Mouse (Mus musculus) kidney, embryonic 15.5 days (tissue): ENCODE data around the gene Kirrel2. TPM values are rescaled to one million over a fixed set of nuclear protein-coding genes. Genes with fewer than 3 reads are reported as not detected.

Experiments
- ATAC-seq: fragments of 200-750 bp; cut with Nextera tagmentation; replicated peaks from 2 replicates; pipeline ENCODE4 v1.8.0; 2017; ENCODE audit warnings: moderate TSS enrichment; ENCODE audit not compliant: low FRiP score
- H3K27ac ChIP-seq: fragments of 300-500 bp; sonication (generic); 2 replicates; pipeline ENCODE4 v1.5.1; 2015; ENCODE audit warnings: mild to moderate bottlenecking, inconsistent platforms
- H3K27me3 ChIP-seq: fragments of 300-500 bp; sonication (generic); 2 replicates; pipeline ENCODE4 v1.6.1; 2015; ENCODE audit warnings: inconsistent platforms
- H3K36me3 ChIP-seq: fragments of 300-500 bp; sonication (generic); 2 replicates; pipeline ENCODE4 v1.6.1; 2015; ENCODE audit warnings: inconsistent platforms
- H3K4me1 ChIP-seq: fragments of 300-500 bp; sonication (generic); 2 replicates; pipeline ENCODE4 v1.6.1; 2015; ENCODE audit warnings: inconsistent platforms
- H3K4me2 ChIP-seq: fragments of 300-500 bp; sonication (generic); 2 replicates; pipeline ENCODE4 v1.6.1; 2015; ENCODE audit warnings: moderate library complexity, mild to moderate bottlenecking, inconsistent platforms
- H3K4me3 ChIP-seq: fragments of 300-500 bp; sonication (generic); replicated peaks from 2 replicates; pipeline ENCODE4 v1.5.1; 2015; ENCODE audit warnings: mild to moderate bottlenecking, inconsistent platforms
- H3K9ac ChIP-seq: fragments of 300-500 bp; sonication (generic); 2 replicates; pipeline ENCODE4 v1.6.1; 2015; ENCODE audit warnings: mild to moderate bottlenecking, inconsistent platforms
- H3K9me3 ChIP-seq: fragments of 300-500 bp; sonication (generic); replicated peaks from 2 replicates; pipeline ENCODE4 v1.6.1; 2016; ENCODE audit warnings: inconsistent platforms
- WGBS: fragments of 180-500 bp; shearing (Covaris S2); methylation state at CpG from one replicate; pipeline ENCODE4 v1.1.7; 2015; ENCODE audit warnings: mixed read lengths; 5-methylcytosine and 5-hydroxymethylcytosine counted together
- polyA plus RNA-seq: library from polyadenylated mRNA; unstranded; fragments of >200 nt; fragmentation: Nextera tagmentation; extraction: Ambion mirVana; gene quantifications from 2 replicates; pipeline ENCODE4 v1.2.1, GENCODE M21; 2015

Kirrel2 gene
- polyA plus RNA-seq, 1 experiment from 2014 or later, result 0.77 TPM

DNA sequence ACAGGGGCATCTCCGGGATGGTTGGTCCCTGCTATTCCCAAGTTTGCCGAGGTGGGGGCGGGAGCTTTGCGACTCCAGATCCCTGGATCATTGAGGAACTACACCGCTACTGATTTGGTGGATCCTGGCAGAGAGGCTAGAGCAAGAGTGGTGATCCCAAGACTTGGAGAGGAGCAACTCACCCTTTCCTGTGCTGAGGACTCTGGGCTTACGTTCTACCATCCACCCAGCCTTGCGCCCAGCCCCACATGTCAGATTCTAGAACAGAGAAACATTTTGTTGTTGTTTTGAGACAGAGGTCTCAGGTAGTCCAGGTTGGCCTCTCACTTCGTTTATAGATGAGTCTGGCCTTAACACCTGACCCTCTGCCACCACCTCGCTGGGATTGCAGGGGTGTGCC, 34.9 kb downstream of the Kirrel2 start:
- 10% methylated on average over 9 of the region's 9 CpGs for WGBS
- peaks cover 6% of the 10 kb centered on the region; the same call in 1 of the 2 replicates for H3K9me3 ChIP-seq
- H3K27ac ChIP-seq, result peak overlapping the region; percentile 74
- H3K4me2 ChIP-seq, result peak overlapping the region; percentile 97
- 0 out of 2 replicates have a peak, but pooled peaks cover 9% of the 10 kb centered on the region for H3K27me3 ChIP-seq
- peaks cover 24% of the 10 kb centered on the region for H3K4me1 ChIP-seq
- peak overlapping the region; percentile 64 for H3K4me3 ChIP-seq
- H3K36me3 ChIP-seq, result peaks cover 15% of the 10 kb centered on the region
- peak; percentile 41 for ATAC-seq
- H3K9ac ChIP-seq, result peak overlapping the region; percentile 57

DNA sequence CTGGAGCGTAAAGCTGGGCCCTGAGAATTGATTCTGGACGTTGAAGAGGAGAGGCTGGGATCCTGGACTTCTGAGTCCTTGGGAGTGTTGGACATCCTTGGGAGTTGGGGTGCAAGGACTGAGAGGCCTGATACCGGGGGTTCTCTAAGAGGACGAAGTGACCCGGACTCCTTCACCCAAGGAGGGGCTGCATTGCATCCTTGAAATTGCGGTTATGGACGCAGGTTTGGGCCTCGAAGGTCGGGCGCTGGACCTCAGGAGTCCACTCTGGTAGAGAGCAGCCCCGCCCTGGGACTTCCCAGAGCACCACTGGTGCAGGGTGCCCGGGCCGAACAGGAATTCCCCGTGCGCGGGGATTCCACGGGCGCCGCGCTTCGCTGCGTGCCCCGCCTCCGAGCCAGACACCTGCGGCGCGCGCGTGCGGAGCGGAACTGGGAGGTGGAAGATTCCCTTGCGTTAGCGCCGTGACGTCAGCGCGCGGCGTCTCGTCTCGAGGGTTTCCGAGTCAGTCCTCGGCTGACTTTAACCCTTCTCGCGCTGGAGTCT, 35.5 kb downstream of the Kirrel2 start:
- WGBS, result under 1% methylated on average over 45 of the region's 45 CpGs
- Histone ChIP-seq H3K27ac (peak overlapping the region; percentile 74), H3K9ac (peak overlapping the region; percentile 57), H3K4me2 (peak overlapping the region; percentile 97), H3K4me1 (peaks cover 24% of the 10 kb centered on the region), H3K4me3 (peak overlapping the region; percentile 64), H3K27me3 (0 out of 2 replicates have a peak, but pooled peaks cover 9% of the 10 kb centered on the region), H3K36me3 (peaks cover 13% of the 10 kb centered on the region), H3K9me3 (peaks cover 6% of the 10 kb centered on the region; the same call in 1 of the 2 replicates)
- ATAC-seq, result peak; percentile 78

GRCm38 (mm10) chr7:30421175-30421889, 36.2 kb downstream of the Kirrel2 start, which contains the start of gene Nfkbid:
TSS of gene Nfkbid (plus strand) at chr7:30421732.
- peak within 1 kb of the TSS; percentile 74 for H3K27ac ChIP-seq
- 0 out of 2 replicates have a peak, but pooled peaks cover 9% of the 10 kb centered on the region for H3K27me3 ChIP-seq
- H3K9me3 ChIP-seq, result peaks cover 6% of the 10 kb centered on the region; the same call in 1 of the 2 replicates
- peaks cover 12% of the 10 kb centered on the region; the same call in 1 of the 2 replicates for H3K36me3 ChIP-seq
- 11% methylated on average over 31 of the region's 31 CpGs for WGBS
- H3K9ac ChIP-seq, result peak within 1 kb of the TSS; percentile 57
- H3K4me3 ChIP-seq, result peak within 1 kb of the TSS; percentile 64
- ATAC-seq, result peak; percentile 34
- H3K4me1 ChIP-seq, result peaks cover 24% of the 10 kb centered on the region
- H3K4me2 ChIP-seq, result peak within 1 kb of the TSS; percentile 97

DNA sequence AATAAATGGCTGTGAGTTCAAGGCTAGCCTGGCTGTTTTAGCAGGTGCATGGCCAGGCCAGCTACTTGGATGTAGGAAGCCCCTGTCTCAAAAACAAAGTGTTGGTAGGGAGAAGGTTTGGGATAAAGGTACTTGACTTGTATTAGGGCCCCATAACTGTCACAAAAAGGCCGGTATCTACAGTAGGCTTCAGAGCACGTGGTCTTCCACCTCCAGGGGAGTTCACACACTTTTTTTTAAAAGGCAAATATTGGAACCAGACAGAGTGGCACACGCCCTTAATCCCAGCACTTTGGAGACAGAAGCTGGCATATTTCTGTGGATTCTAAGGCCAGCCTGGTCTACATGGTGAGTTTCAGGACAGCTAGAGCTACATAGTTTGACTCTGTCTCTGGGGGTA, 36.8 kb downstream of the Kirrel2 start:
- H3K27ac ChIP-seq, result no peak overlapping the region
- H3K4me3 ChIP-seq, result no peak overlapping the region
- 86% methylated on average over 3 of the region's 3 CpGs for WGBS
- 0 out of 2 replicates have a peak, but pooled peaks cover 9% of the 10 kb centered on the region for H3K27me3 ChIP-seq
- peaks cover 24% of the 10 kb centered on the region for H3K4me1 ChIP-seq
- peaks cover 6% of the 10 kb centered on the region; the same call in 1 of the 2 replicates for H3K36me3 ChIP-seq
- no peak overlapping the region for H3K9ac ChIP-seq
- no peak overlapping the region for H3K4me2 ChIP-seq
- H3K9me3 ChIP-seq, result peaks cover 6% of the 10 kb centered on the region; the same call in 1 of the 2 replicates
- no peak for ATAC-seq

DNA sequence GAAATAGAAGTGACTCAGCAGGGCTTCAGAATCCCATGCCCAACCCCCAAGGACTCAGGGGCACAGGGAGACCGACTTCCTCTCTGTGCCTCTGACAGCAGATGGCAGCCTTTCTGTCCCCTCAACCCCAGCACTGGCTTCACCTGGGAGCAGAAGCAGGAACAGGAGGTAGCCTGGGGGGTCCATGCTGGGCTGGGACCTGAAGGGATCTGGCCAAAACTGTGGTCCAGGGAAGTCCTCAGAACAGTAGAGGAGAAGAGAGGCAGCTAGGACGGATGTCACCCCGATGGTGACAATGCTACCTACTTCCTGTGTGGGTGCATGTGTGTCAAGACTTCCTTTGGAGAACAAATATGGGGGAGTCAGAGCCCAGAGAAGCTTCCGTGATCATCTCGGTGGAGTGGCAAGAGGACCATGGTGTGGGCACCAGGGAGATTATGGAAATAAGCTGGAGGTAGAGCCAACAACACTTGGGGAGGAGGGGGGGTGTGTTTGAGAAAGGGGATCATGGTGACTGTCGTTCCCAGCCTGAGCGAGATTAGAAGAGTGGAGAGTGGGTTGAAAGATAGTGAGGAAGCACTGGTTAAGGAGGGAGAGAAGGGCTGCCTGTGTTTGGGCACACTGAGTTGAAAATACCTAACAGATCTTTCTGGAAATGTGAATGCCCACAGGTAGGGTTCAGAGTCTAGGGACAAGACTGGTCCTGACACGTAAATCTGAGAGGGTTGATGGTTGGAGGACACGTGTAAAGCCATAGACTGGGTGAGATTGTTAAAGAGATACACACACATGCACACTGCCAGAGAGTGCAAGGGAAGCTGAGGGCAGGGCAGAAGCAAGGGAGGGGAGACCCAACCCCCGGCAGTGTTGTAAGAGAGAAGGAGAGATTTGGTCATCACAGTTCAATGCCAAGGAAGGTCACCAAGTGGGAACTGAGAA, 37.7 kb downstream of the Kirrel2 start, which contains the start of gene Hcst:
Hcst (minus strand) TSS at position 294 of the 939 bp plus-strand sequence.
- ATAC-seq, result no peak
- WGBS, result 68% methylated on average over 10 of the region's 10 CpGs
- Histone ChIP-seq H3K4me1 (peaks cover 24% of the 10 kb centered on the region), H3K36me3 (no peaks in the 10 kb centered on the region), H3K27ac (no peak within 1 kb of the TSS), H3K27me3 (0 out of 2 replicates have a peak, but pooled peaks cover 9% of the 10 kb centered on the region), H3K9me3 (peaks cover 6% of the 10 kb centered on the region; the same call in 1 of the 2 replicates), H3K4me2 (no peak within 1 kb of the TSS), H3K9ac (no peak within 1 kb of the TSS), H3K4me3 (no peak within 1 kb of the TSS)

GRCm38 (mm10) chr7:30417856-30418255, 39.6 kb downstream of the Kirrel2 start:
- H3K36me3 ChIP-seq, result no peaks in the 10 kb centered on the region
- peaks cover 6% of the 10 kb centered on the region; the same call in 1 of the 2 replicates for H3K9me3 ChIP-seq
- ATAC-seq, result no peak
- H3K4me2 ChIP-seq, result no peak overlapping the region
- no peak overlapping the region for H3K9ac ChIP-seq
- WGBS, result 82% methylated on average over 9 of the region's 9 CpGs
- H3K27ac ChIP-seq, result no peak overlapping the region
- 0 out of 2 replicates have a peak, but pooled peaks cover 9% of the 10 kb centered on the region for H3K27me3 ChIP-seq
- H3K4me3 ChIP-seq, result no peak overlapping the region
- H3K4me1 ChIP-seq, result peaks cover 17% of the 10 kb centered on the region

GRCm38 (mm10) chr7:30413596-30413995, 43.9 kb downstream of the Kirrel2 start, which contains the start of gene Tyrobp:
TSS of gene Tyrobp (plus strand) at chr7:30413760.
- Histone ChIP-seq H3K9ac (no peak within 1 kb of the TSS), H3K9me3 (no peaks in the 10 kb centered on the region), H3K27me3 (0 out of 2 replicates have a peak, but pooled peaks cover 4% of the 10 kb centered on the region), H3K36me3 (no peaks in the 10 kb centered on the region), H3K4me1 (no peaks in the 10 kb centered on the region), H3K27ac (no peak within 1 kb of the TSS; the same call in 1 of the 2 replicates), H3K4me3 (no peak within 1 kb of the TSS), H3K4me2 (no peak within 1 kb of the TSS)
- no peak for ATAC-seq
- 68% methylated on average over 5 of the region's 5 CpGs for WGBS

- no peaks in the 10 kb centered on the region for H3K9me3 ChIP-seq
- H3K36me3 ChIP-seq, result no peaks in the 10 kb centered on the region
- no peak for ATAC-seq
- H3K9ac ChIP-seq, result no peak overlapping the region
- H3K4me1 ChIP-seq, result no peaks in the 10 kb centered on the region
- no peak overlapping the region; the same call in 1 of the 2 replicates for H3K27ac ChIP-seq
- no peak overlapping the region for H3K4me2 ChIP-seq
- H3K27me3 ChIP-seq, result 0 out of 2 replicates have a peak, but pooled peaks cover 4% of the 10 kb centered on the region
- 42% methylated on average over 4 of the region's 4 CpGs for WGBS
- H3K4me3 ChIP-seq, result no peak overlapping the region
Measured at GRCm38 (mm10) chr7:30412735-30413147, 44.7 kb downstream of the Kirrel2 start.

GRCm38 (mm10) chr7:30411023-30411422, 46.5 kb downstream of the Kirrel2 start:
- Histone ChIP-seq H3K4me2 (no peak overlapping the region), H3K4me1 (no peaks in the 10 kb centered on the region), H3K27me3 (0 out of 2 replicates have a peak, but pooled peaks cover 4% of the 10 kb centered on the region), H3K4me3 (no peak overlapping the region), H3K36me3 (no peaks in the 10 kb centered on the region), H3K9ac (no peak overlapping the region), H3K27ac (no peak overlapping the region), H3K9me3 (no peaks in the 10 kb centered on the region)
- WGBS, result 61% methylated on average over 3 of the region's 3 CpGs
- ATAC-seq, result no peak

DNA sequence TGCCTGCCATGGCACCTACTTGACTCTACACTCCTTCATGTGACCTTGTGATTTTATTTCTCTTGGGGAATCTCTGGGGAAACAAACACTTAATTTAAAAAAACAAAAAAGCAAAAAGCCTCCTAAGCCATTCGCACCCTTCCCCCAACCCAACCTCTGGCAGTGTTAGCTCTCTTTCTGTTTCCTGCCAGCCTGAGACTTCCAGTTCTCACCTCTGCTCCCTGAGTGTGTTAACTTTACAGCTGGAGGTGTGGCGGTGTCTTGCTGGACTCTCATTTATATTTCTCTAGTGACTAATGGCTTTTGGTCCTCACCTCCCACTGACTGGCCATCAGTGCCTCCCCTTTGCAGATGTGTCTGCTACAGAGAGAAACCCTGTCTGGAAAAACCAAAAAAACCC, 47.7 kb downstream of the Kirrel2 start:
- Histone ChIP-seq H3K4me1 (no peaks in the 10 kb centered on the region), H3K36me3 (no peaks in the 10 kb centered on the region), H3K4me3 (no peak overlapping the region), H3K27me3 (0 out of 2 replicates have a peak, but pooled peaks cover 4% of the 10 kb centered on the region), H3K27ac (no peak overlapping the region), H3K4me2 (no peak overlapping the region), H3K9ac (no peak overlapping the region), H3K9me3 (no peaks in the 10 kb centered on the region)
- no peak for ATAC-seq
- 21% methylated on average over 2 of the region's 2 CpGs for WGBS

- no peak for ATAC-seq
- 87% methylated on average over 3 of the region's 3 CpGs for WGBS
- no peak overlapping the region for H3K9ac ChIP-seq
- H3K4me2 ChIP-seq, result no peak overlapping the region
- no peaks in the 10 kb centered on the region for H3K4me1 ChIP-seq
- H3K9me3 ChIP-seq, result no peaks in the 10 kb centered on the region
- no peak overlapping the region for H3K4me3 ChIP-seq
- H3K36me3 ChIP-seq, result no peaks in the 10 kb centered on the region
- H3K27ac ChIP-seq, result no peak overlapping the region
- 0 out of 2 replicates have a peak, but pooled peaks cover 4% of the 10 kb centered on the region for H3K27me3 ChIP-seq
Measured at GRCm38 (mm10) chr7:30408639-30409038, 48.9 kb downstream of the Kirrel2 start.
